Mouse (Mus musculus) E14TG2a.4 (cell line): ENCODE results near the gene Sell.

Experiments used
- CTCF ChIP-seq: conservative IDR thresholded peaks from 2 replicates; pipeline ENCODE4 v1.5.1; 2014; ENCODE audit warnings: low read length
- POU5F1 ChIP-seq: IDR thresholded peaks from 2 replicates; pipeline ENCODE4 v1.6.1; 2014; ENCODE audit warnings: low read length, borderline replicate concordance

DNA sequence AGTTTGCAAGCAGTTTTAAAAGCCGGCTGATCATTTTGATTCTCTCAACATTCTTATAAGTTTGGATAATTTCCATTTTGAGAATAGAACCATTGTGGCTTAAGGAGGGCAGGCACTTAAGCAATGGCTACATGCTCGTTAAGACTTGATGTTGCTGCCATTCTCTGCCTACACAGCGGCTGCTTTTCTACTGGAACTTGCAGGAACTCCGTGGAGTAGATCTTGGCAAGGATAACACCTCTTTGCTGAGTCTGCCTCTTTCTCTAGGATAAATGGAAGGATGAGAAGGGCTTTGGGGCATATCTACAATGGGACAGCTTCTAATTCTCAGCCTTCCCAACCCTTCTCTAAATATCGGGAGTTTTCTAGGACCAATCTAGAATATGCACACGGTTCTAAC is 53.9 kb downstream of the Sell start:
- TF ChIP-seq CTCF (no peak), POU5F1 (no peak)
